Mouse (Mus musculus) cerebellum, adult 8-10 months (tissue): ENCODE results near the gene Gm21866.
"Not testable (repeated sequence)": the region's sequence is repeated elsewhere in the genome, so short reads cannot be mapped to it uniquely, and the experiment has no call there.

Experiments
- DNase-seq: peaks from one replicate; pipeline ENCODE4 v3.0.0; 2022

The Gm21866 gene

DNA sequence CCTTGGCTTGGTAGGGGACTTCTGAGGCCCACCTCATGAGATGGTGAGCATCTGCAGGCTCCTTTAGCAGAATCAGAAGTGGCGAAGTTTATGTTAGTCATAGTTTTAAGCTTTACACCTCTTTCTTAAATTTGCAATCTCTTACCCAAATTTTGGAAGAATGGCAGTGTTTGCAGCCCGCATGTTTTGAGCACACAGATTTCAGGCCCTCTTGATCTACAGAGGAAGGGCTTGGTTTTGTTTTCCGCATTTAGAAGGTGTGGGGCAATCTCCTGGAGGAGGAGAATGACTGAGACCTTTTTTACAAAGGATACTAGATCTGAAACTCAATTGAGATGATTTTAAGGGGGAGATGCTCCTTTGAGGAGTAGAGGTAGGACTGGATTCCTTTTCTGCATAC lies at the start of gene Gm21866:
TSS of gene Gm21866 (minus strand) at position 101 of the 400 bp plus-strand sequence.
- not testable (repeated sequence) for DNase-seq

DNA sequence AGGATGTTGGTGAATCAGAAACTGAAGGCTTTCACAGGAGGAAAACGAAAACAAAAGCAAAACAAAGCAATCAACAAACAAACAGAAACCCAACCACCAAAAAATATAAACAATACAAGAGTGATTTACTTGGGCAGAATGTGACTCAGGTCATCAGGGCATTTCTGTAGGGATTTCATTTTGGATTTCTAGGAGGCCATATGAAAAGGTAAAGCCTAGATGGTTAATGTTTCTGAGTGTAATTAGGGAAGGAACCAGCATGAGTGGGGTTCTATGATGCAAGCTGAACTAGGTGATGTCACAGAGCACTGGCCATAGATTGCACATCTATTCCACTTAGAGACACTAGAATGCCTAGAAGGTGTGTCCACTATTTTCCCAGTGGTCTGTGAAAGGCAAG lies 28.3 kb upstream of the Gm21866 start, which contains the start of gene Gm20773:
TSS of gene Gm20773 (plus strand) at position 301 of the 400 bp plus-strand sequence.
- not testable (repeated sequence) for DNase-seq
